Mouse (Mus musculus) kidney, postnatal 25 days (tissue): ENCODE results near the gene Ptprt.
"Not testable (repeated sequence)": the region's sequence is repeated elsewhere in the genome, so short reads cannot be mapped to it uniquely, and the experiment has no call there.

Source experiments
- DNase-seq, 2 experiments: peaks; one replicate each; pipeline ENCODE4 v3.0.0; 2021; ENCODE audit warnings: mixed read lengths in 2 of 2

Gene Ptprt

GRCm38 (mm10) chr2:161513256-161513655 is 1147.7 kb downstream of the Ptprt start:
- no peak for DNase-seq

GRCm38 (mm10) chr2:161511880-161512570 is 1148.9 kb downstream of the Ptprt start:
- DNase-seq: not testable (repeated sequence)

- no peak for DNase-seq
Observed at GRCm38 (mm10) chr2:161511101-161511759, 1149.7 kb downstream of the Ptprt start.

GRCm38 (mm10) chr2:161499097-161499899 is 1161.6 kb downstream of the Ptprt start:
- no peak for DNase-seq

- DNase-seq: no peak
Observed at GRCm38 (mm10) chr2:161498449-161499096, 1162.4 kb downstream of the Ptprt start.

GRCm38 (mm10) chr2:161481741-161482140 is 1179.2 kb downstream of the Ptprt start:
- DNase-seq: no peak

GRCm38 (mm10) chr2:161480445-161480844 is 1180.5 kb downstream of the Ptprt start:
- DNase-seq: no peak
